Mouse (Mus musculus) testis, adult 2 months (tissue): ENCODE measurements around the gene Lhpp.

Experiments used
- CTCF ChIP-seq: fragments of 200-500 bp; IDR thresholded peaks from 2 replicates; pipeline ENCODE4 v1.5.1; 2012; ENCODE audit warnings: low read depth, mild to moderate bottlenecking, inconsistent platforms, low read length, moderate library complexity; ENCODE audit not compliant: control insufficient read depth, insufficient read depth, insufficient replicate concordance
- POLR2A ChIP-seq: fragments of 200-500 bp; IDR thresholded peaks from 2 replicates; pipeline ENCODE4 v1.6.1; 2012; ENCODE audit warnings: low read depth, mild to moderate bottlenecking, inconsistent platforms, low read length, moderate library complexity; ENCODE audit not compliant: control insufficient read depth

DNA sequence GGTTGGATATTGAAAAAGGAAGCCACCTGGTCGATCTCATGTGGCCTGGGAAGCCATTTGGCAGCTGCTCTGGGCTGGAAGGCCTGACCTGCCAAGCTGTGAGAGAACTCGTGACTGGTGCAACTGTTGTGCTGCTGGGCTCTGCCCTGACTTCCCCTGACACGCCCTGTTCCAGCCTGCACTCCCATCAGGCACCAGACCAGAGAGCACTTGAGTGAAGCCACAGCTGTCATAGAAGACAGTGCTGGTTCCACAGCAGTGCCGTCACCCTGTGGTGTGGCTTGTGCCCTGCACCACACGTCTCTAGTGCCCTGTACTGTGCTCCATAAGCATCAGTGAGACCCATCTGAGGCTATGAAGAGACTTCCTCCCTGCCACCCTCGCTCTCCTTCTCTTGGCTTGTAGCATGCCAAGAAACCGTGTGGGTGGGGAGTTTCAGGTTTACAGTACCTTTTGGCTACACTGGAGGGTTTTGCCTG, 62.1 kb downstream of the Lhpp start:
- no peak for TF ChIP-seq POLR2A
- TF ChIP-seq CTCF: no peak
